Mouse (Mus musculus): Measurements from ENCODE around the gene Axin2.

DNA sequence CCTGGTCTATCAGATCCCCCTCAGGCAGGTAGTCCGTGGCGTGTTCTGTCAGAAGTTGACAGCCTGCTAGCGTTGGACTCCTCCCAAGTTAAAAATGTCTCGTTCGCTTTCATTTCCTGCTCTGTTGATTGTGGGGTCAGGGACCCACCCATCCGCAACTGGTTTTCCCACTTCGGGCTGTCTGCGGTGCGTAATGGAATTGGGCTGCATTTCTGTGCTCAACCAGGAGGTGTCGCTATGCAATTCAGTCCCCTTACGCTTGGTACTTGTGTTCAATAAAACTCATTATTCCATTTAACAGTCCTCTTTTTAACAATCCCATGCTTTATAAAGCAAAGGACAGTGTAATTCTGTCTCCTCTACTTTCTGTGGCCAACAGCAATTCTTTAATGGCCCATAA is 31.0 kb upstream of the Axin2 start:
- TF ChIP-seq POLR2A (IDR thresholded peaks at IDR 0.05; ENCODE audit: borderline replicate concordance, low read depth, low read length), result no peak
- peak; percentile 8; the same call in 1 of the 2 replicates for TF ChIP-seq CTCF (IDR thresholded peaks at IDR 0.05; ENCODE audit: low read depth, low read length)
